Mouse (Mus musculus): ENCODE data around the gene Dzip1. TPM values are rescaled to one million over a fixed set of nuclear protein-coding genes. Genes with fewer than 3 reads are reported as not detected.

The Dzip1 gene
- polyA plus RNA-seq, 1 experiment = 5.7 TPM

- no peaks in the 10 kb centered on the region; the same call in 1 of the 2 replicates for H3K36me3 ChIP-seq (ENCODE audit: control insufficient read depth, insufficient read depth, low read length)
- no peaks in the 10 kb centered on the region for H3K27me3 ChIP-seq (replicated peaks; ENCODE audit: control insufficient read depth, insufficient read depth, low read length)
- H3K4me1 ChIP-seq (ENCODE audit: control insufficient read depth, insufficient read depth, low read length) = peaks cover 17% of the 10 kb centered on the region; the same call in 1 of the 2 replicates
- DNase-seq = no peak
- peak overlapping the region; percentile 66 for H3K27ac ChIP-seq (ENCODE audit: insufficient read depth, low read depth, low read length)
- H3K4me3 ChIP-seq (ENCODE audit: insufficient read depth, low read depth, low read length) = no peak overlapping the region
- WGBS = 37% methylated on average over 6 of the region's 6 CpGs
- TF ChIP-seq POLR2A (IDR thresholded peaks at IDR 0.05; ENCODE audit: low read depth, low read length) = no peak
- TF ChIP-seq CTCF (conservative IDR thresholded peaks at IDR 0.05; ENCODE audit: insufficient read depth, insufficient read length, low read depth, low read length) = no peak
These were observed 66.9 kb downstream of the Dzip1 start for GRCm38 (mm10) chr14:118858318-118858717.

DNA sequence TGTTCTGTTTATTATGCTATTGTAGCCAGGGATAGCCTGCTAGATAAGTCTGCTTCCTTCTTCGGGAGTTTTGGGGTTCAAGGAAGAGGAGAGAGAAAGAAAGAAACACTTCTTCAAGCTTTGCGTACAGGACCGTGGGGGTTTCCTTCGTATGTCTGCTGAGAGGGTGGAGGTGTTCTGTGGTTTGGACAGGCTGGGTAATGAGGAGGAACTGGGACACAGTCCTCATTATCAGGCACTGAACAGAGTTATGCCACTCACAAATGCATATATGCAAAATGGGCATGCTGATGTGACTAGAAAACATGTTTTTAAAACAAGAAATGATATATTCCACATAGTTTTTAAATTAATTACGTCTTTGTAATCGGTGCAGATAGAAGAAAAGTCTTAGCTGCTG is 68.7 kb downstream of the Dzip1 start:
- no peak for DNase-seq
- H3K36me3 ChIP-seq (ENCODE audit: control insufficient read depth, insufficient read depth, low read length) = no peaks in the 10 kb centered on the region
- TF ChIP-seq POLR2A (IDR thresholded peaks at IDR 0.05; ENCODE audit: low read depth, low read length) (no peak), CTCF (conservative IDR thresholded peaks at IDR 0.05; ENCODE audit: insufficient read depth, insufficient read length, low read depth, low read length) (no peak)
- 68% methylated on average over 6 of the region's 6 CpGs for WGBS
- peak overlapping the region; percentile 37 for H3K4me3 ChIP-seq (ENCODE audit: insufficient read depth, low read depth, low read length)
- no peaks in the 10 kb centered on the region for H3K27me3 ChIP-seq (replicated peaks; ENCODE audit: control insufficient read depth, insufficient read depth, low read length)
- peak overlapping the region; percentile 31; the same call in 1 of the 2 replicates for H3K27ac ChIP-seq (ENCODE audit: insufficient read depth, low read depth, low read length)
- peaks cover 14% of the 10 kb centered on the region; the same call in 1 of the 2 replicates for H3K4me1 ChIP-seq (ENCODE audit: control insufficient read depth, insufficient read depth, low read length)

DNA sequence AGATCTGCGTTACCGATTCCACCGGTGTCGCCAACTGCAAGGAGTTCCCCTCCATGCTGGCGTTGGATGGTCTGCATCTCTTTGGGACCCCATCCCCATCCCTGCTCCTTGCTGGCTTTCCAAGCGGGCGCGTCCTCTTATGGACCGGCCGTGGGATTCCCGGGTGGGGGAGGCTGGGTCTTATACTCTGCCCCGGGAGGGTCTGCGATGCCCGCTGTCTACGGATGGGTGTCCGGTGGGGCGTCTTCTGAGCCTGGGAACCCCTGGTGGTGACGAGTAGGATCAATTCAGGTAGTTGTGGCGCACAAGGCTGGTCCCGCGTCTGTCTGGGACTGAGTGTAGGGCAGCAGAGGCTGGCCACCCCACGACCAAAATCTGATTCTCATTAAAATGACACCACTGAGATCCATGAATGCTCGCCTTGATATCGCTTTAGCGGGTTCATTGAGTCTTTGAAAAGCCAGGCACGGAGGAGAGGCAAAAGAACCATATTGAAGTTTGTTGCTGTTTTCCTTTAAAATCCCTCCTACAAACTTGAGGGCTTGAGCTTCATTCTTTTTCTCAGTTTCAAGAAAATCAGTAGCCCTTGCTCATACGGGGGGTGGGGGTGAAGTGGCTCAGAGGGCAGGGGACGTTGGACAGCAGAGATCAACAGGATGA is 70.0 kb downstream of the Dzip1 start:
- WGBS = 21% methylated on average over 28 of the region's 28 CpGs
- Histone ChIP-seq H3K27me3 (replicated peaks; ENCODE audit: control insufficient read depth, insufficient read depth, low read length) (no peaks in the 10 kb centered on the region), H3K27ac (ENCODE audit: insufficient read depth, low read depth, low read length) (peak overlapping the region; percentile 29), H3K36me3 (ENCODE audit: control insufficient read depth, insufficient read depth, low read length) (no peaks in the 10 kb centered on the region), H3K4me1 (ENCODE audit: control insufficient read depth, insufficient read depth, low read length) (peaks cover 5% of the 10 kb centered on the region; the same call in 1 of the 2 replicates), H3K4me3 (ENCODE audit: insufficient read depth, low read depth, low read length) (peak overlapping the region; percentile 64)
- TF ChIP-seq CTCF (conservative IDR thresholded peaks at IDR 0.05; ENCODE audit: insufficient read depth, insufficient read length, low read depth, low read length) = no peak
- TF ChIP-seq POLR2A (IDR thresholded peaks at IDR 0.05; ENCODE audit: low read depth, low read length) = no peak
- DNase-seq = no peak

- Histone ChIP-seq H3K4me1 (ENCODE audit: control insufficient read depth, insufficient read depth, low read length) (peaks cover 5% of the 10 kb centered on the region; the same call in 1 of the 2 replicates), H3K27ac (ENCODE audit: insufficient read depth, low read depth, low read length) (peak overlapping the region; percentile 58), H3K4me3 (ENCODE audit: insufficient read depth, low read depth, low read length) (peak overlapping the region; percentile 64), H3K27me3 (replicated peaks; ENCODE audit: control insufficient read depth, insufficient read depth, low read length) (no peaks in the 10 kb centered on the region), H3K36me3 (ENCODE audit: control insufficient read depth, insufficient read depth, low read length) (no peaks in the 10 kb centered on the region)
- peak; percentile 65 for DNase-seq
- TF ChIP-seq POLR2A (IDR thresholded peaks at IDR 0.05; ENCODE audit: low read depth, low read length) (peak; percentile 31), CTCF (conservative IDR thresholded peaks at IDR 0.05; ENCODE audit: insufficient read depth, insufficient read length, low read depth, low read length) (no peak)
- 10% methylated on average over 48 of the region's 48 CpGs for whole genome bisulfite sequencing
These were observed 70.7 kb downstream of the Dzip1 start for GRCm38 (mm10) chr14:118854371-118855114.

DNA sequence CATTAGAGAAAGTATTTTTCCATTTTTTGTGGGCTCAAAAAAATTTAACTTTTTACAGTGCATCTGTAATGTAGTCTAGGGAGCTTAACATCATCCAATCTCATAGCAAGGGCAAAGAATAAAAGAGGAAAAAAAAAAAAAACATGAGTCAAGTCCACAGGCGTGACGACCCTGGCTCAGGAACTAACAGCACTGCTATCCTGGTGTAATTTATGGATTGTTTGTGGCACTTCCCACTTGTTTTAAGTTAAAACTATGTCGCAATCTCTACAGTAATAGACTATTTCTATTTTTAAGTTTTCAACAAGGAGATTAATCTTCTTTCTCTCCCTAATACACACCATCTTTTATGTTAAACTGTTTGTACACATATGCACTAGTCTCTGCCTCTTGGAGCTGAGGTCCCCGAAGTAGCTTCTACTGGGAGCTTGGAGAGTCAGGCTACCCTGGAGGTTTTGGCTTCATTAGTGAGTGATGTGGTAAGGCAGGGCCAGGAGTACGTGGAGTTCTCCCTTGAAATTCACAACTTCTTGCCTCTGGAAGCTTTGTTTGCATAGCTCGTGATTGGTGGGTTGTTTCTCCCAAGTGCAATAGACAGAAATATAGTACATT is 73.7 kb downstream of the Dzip1 start:
- TF ChIP-seq CTCF (conservative IDR thresholded peaks at IDR 0.05; ENCODE audit: insufficient read depth, insufficient read length, low read depth, low read length) (no peak), POLR2A (IDR thresholded peaks at IDR 0.05; ENCODE audit: low read depth, low read length) (no peak)
- Histone ChIP-seq H3K36me3 (ENCODE audit: control insufficient read depth, insufficient read depth, low read length) (no peaks in the 10 kb centered on the region; the same call in 1 of the 2 replicates), H3K4me1 (ENCODE audit: control insufficient read depth, insufficient read depth, low read length) (peaks cover 5% of the 10 kb centered on the region; the same call in 1 of the 2 replicates), H3K4me3 (ENCODE audit: insufficient read depth, low read depth, low read length) (no peak overlapping the region), H3K27ac (ENCODE audit: insufficient read depth, low read depth, low read length) (0 out of 2 replicates have a peak overlapping the region, but pooled peaks have one; percentile 43), H3K27me3 (replicated peaks; ENCODE audit: control insufficient read depth, insufficient read depth, low read length) (no peaks in the 10 kb centered on the region)
- WGBS = 41% methylated on average over 6 of the region's 6 CpGs
- no peak for DNase-seq

DNA sequence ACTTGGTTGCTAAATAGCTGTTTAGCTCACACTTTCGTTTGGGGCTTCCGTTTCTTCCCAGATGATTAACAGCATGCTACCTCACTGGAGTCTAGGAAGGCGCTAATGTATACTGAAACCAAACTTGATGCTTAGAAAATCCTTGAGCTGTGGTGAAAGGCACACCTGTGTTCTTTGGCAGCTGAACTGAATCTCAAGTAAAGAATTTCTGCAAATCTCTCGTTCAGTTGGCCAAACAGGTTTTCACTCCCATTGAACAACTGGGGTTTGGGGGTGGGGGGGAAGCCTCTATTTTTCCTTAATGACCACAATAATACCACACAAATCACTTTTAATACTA is 74.6 kb downstream of the Dzip1 start:
- no peaks in the 10 kb centered on the region for H3K27me3 ChIP-seq (replicated peaks; ENCODE audit: control insufficient read depth, insufficient read depth, low read length)
- H3K4me3 ChIP-seq (ENCODE audit: insufficient read depth, low read depth, low read length) = no peak overlapping the region
- peaks cover 5% of the 10 kb centered on the region; the same call in 1 of the 2 replicates for H3K4me1 ChIP-seq (ENCODE audit: control insufficient read depth, insufficient read depth, low read length)
- WGBS = 48% methylated on average over 4 of the region's 4 CpGs
- no peak overlapping the region for H3K27ac ChIP-seq (ENCODE audit: insufficient read depth, low read depth, low read length)
- no peak for DNase-seq
- TF ChIP-seq POLR2A (IDR thresholded peaks at IDR 0.05; ENCODE audit: low read depth, low read length) (no peak), CTCF (conservative IDR thresholded peaks at IDR 0.05; ENCODE audit: insufficient read depth, insufficient read length, low read depth, low read length) (no peak)
- no peaks in the 10 kb centered on the region; the same call in 1 of the 2 replicates for H3K36me3 ChIP-seq (ENCODE audit: control insufficient read depth, insufficient read depth, low read length)

Measured in kidney, adult 2 months (tissue).